Mouse (Mus musculus) thymus, adult 18-20 months (tissue): ENCODE measurements around the gene Kcne2.

Experiments used
- DNase-seq, 2 experiments: peaks; one replicate each; pipeline ENCODE4 v3.0.0; 2022; ENCODE audit warnings: mixed read lengths in 2 of 2

The Kcne2 gene

DNA sequence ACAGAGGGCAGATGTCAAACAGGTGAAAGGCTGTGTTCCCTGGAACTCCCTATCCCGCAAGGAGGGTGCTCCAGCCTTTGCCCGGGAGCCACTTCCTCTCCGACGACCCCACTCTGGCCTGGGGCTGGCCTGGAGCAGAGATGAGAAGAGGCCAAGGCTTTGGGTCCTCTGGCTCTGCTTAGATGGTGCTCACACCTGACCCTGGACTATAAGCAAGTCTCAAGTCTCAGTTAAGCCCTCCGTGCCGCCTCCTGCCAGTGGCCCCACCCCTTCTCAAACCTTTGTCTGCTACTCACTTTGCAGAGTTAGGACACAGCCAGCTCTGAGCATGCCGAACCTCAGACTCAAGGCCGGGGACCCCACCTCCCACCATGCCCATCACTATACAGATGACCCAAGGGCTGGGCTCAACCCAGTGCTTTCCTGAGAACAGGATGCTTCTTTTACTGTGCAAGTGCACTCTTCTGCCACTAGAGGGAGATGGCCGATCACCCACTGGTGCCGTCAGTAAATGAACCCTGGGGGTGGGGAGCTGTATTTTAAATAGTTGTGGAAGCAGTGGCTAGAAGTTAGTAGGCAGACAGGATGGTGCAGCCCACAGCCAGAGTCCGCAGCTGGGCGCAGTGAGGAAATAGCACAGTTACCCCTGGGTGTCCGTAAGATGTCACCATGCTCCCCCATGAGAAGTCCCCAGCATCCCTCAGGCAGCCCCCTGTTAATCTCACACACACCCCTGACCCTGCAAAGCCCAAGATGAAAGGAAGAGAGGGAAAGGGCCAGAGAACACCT lies 22.0 kb downstream of the Kcne2 start:
- peak in 1 of 2 experiments; percentile 18 for DNase-seq

DNA sequence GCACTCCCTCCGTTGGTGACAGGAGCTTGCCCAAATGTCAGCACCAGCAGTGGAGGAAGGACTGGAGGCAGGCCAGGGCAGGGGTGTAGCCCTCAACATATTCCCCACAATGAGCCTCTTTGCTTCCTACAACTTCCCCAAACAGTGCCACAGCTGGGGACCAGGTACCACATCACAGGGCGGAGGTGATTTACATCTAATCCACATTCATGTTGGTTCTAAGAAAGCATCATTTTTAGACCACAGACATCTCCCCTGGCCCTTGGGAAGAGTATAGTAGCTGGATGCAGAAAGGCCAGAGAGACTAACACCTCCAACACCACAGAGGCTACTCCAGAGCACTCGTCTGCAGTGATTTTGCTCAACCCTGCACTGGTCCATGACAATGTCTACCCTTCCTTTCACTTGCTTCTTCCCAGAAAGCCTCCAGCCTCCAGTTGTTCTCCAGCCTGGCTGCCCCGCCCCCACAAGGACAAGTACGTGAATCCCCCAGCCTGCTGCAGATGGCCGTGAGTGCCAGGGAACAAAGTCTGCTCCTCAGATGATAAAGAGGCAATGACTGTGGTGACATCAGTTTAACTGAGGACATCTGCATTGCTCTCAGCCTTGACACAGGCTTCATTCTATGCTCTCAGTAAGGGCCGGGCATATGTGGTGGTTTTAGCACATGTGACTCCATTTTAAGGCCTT lies 24.0 kb downstream of the Kcne2 start:
- DNase-seq: no peak

GRCm38 (mm10) chr16:92319353-92320109 lies 27.3 kb downstream of the Kcne2 start:
- peak; percentile 51 to 55 for DNase-seq

GRCm38 (mm10) chr16:92320361-92320760 lies 28.2 kb downstream of the Kcne2 start:
- DNase-seq: no peak

GRCm38 (mm10) chr16:92321341-92321740 lies 29.2 kb downstream of the Kcne2 start, which contains the start of gene Fam243:
Fam243 (minus strand) TSS chr16:92321441.
- DNase-seq: no peak

DNA sequence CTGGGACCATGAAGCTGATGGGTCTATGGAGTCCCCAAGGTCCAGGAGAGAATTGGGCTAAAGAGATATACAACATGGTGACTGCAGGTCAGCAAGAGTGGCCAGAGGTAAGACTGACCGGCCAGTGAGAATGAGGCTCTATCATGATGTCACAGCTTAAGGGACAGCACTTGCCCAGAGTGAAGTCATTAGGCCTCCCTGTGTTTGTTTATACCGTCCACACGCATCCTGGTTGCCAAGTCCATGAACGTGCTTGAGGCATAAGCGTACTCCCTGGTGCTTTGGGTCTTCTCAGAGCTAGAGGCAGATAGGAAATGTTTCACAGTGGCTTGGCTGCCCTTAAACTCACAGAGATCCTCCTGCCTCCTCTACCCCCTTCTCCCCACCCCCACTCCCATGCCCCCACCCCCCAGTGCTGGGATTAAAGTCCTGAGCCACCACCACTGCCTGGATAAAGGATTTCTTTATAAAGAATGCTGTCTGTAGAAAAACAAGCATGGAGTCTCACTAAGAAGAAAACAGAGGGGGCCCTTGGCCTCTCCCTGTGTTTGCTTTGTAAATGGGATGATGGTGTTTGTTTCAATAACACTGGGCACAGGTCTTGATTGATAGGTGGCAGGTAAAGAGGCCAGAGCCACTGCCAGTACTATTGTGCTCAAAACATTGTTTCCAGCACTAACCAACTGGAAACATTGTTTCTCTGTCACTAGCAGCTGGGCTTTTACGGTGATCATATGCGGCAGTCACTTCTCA lies 32.3 kb downstream of the Kcne2 start:
- no peak for DNase-seq

DNA sequence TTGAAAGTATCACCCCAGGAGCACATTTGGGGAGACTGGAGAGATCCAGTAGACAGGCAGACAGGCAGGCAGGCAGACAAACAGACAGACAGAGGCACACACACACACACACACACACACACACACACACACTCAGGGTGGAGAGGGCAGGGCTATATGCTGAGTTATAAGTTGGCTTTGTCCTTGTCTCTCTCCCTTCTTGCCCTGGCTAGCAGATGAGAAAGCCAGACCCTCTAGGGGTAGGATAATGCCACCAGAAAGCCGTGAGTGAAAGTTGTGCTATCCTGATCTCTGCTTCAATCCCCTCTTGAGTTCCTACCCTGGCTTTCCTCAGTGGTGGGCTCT lies 32.8 kb downstream of the Kcne2 start:
- DNase-seq: no peak

- no peak for DNase-seq
These were observed 35.7 kb downstream of the Kcne2 start for GRCm38 (mm10) chr16:92327911-92328310.

DNA sequence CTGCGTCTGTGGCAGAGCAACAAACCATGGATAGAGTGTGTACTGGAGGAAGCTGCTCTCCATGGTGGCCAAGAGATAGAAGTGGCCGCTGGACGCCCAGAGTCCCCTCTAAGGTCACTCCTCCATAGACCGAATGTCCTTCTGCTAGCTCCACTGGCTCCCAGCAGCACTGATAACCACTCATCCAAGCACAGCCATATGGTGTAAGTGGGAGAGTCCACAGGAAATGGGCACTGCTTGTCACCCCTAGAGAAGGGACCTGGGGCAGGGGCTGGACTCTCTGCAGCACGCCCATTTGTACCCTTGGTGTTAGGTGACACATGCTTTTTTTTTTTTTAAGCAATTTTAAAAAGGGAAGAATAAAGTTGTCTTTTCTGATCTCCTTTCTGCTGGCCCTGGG lies 38.8 kb downstream of the Kcne2 start:
- no peak for DNase-seq

GRCm38 (mm10) chr16:92334600-92334999 lies 42.4 kb downstream of the Kcne2 start:
- no peak for DNase-seq

- peak; percentile 18 to 22 for DNase-seq
These were observed 44.1 kb downstream of the Kcne2 start for GRCm38 (mm10) chr16:92336280-92336679.

DNA sequence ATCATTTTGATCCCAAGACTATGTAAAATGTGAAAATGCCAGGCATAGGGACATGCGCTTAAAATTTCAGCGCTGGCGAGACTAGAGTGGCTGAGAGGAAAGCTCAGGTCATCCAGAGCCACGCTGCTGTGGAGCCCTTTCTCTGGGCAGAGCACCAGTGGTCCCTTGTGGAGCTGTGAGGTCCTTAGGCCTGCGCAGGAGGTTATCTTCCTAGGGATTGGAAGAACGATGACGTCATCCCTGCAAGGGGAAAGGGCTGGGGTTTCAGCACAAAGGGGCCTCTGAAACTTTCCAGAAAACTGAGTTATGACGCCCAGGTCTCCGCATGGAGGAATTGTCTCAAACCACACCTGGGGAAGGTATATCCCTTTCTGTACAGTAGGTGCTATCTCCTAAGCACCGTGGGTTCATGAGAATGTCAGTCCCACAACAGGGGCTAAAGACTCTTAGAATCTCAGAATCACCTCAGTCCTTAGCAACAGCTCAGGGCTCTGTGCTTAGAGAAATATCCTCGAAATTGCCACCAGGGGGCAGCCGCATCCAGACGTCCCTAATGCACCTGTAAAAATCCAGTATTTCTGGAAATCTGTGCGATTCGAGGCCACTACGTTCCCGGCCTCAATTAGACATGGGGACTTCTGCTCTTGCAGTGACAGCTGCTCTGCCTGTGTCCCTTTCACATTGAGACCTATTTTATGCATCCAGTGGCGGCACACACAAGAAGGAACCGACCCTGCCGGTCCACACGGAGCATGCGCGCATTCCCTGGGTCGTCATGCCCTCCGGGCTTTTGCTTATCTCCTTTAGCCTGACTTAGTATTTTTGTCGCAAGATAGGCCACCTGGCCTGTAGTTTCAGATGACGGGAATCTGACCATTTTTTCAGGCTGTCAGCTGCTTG lies 48.7 kb downstream of the Kcne2 start:
- DNase-seq: no peak

GRCm38 (mm10) chr16:92345177-92345576 lies 53.0 kb downstream of the Kcne2 start:
- no peak for DNase-seq

- no peak for DNase-seq
These were observed 54.2 kb downstream of the Kcne2 start for GRCm38 (mm10) chr16:92346297-92346916.
